Mouse (Mus musculus) left cerebral cortex, postnatal 36 days (tissue): ENCODE measurements around the gene Hist1h4f. TPM values are rescaled to one million over a fixed set of nuclear protein-coding genes. Genes with fewer than 3 reads are reported as not detected.

Experiments
- DNase-seq, 2 experiments: peaks; one replicate each; pipeline ENCODE4 v3.0.0; 2021 to 2022; ENCODE audit warnings: low spot score in 2 of 2, mixed read lengths in 1 of 2
- intact Hi-C: fragments of 180-260 bp; cut with DNase I; formaldehyde crosslinking; loops from one replicate; pipeline ENCODE4 v1.15.1; 2025
- total RNA-seq, 2 experiments: library from RNA; stranded (reverse); gene quantifications; 2 replicates each; pipeline ENCODE4 v1.2.3; 2021

The Hist1h4f gene
- total RNA-seq, 2 experiments from 2014 or later: 173 to 184 TPM

DNA sequence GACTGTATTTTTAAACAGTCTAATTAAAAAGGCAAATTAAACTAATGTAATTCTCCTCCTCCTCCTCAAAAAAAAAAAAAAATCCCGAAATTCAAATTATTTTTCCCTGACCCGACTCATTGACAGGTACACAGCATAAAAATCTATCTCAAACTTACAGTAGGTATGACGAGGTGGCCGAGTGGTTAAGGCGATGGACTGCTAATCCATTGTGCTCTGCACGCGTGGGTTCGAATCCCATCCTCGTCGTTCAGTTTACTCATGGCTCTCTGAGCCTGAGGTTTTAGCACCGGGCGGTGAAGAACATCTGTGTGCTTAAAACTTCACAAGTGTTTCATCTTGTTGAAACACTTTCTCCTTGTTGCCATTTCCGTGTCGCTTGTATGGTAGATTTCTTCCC, 29.7 kb downstream of the Hist1h4f start:
- peak; percentile 72 to 79 for DNase-seq
- intact Hi-C loops: no loop called here

DNA sequence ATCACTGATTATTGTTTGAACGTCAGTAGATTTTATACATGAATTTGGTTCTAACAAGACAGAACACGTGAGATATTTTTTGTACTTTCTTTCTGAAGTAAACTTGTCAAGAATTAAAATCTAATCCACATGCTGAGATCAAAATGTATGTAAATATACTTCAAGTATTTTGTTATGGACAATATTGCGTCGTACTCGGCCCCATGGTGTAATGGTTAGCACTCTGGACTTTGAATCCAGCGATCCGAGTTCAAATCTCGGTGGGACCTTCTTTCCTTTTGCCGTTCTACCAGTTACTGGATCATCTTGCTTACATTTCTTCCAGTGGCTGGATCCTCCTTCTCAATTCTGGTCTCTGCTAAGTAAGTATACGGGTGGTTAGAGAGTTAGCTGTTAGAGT, 32.0 kb downstream of the Hist1h4f start:
- peak; percentile 72 to 85 for DNase-seq
- intact Hi-C loops: loop anchor here (2.0 to 5.0 kb wide), 2 partner anchors 83 to 1497 kb away; no protein-coding TSS in a partner anchor

- intact Hi-C loops: loop anchor here (2.0 to 5.0 kb wide), 2 partner anchors 82 to 1497 kb away; no protein-coding TSS in a partner anchor
- peak; percentile 72 to 78 for DNase-seq
Measured at GRCm38 (mm10) chr13:23518885-23519284, 32.6 kb downstream of the Hist1h4f start.

- no peak for DNase-seq
- intact Hi-C loops: loop anchor here (2.0 to 5.0 kb wide), 2 partner anchors 81 to 1496 kb away; no protein-coding TSS in a partner anchor
Measured at GRCm38 (mm10) chr13:23518295-23518603, 33.2 kb downstream of the Hist1h4f start.

DNA sequence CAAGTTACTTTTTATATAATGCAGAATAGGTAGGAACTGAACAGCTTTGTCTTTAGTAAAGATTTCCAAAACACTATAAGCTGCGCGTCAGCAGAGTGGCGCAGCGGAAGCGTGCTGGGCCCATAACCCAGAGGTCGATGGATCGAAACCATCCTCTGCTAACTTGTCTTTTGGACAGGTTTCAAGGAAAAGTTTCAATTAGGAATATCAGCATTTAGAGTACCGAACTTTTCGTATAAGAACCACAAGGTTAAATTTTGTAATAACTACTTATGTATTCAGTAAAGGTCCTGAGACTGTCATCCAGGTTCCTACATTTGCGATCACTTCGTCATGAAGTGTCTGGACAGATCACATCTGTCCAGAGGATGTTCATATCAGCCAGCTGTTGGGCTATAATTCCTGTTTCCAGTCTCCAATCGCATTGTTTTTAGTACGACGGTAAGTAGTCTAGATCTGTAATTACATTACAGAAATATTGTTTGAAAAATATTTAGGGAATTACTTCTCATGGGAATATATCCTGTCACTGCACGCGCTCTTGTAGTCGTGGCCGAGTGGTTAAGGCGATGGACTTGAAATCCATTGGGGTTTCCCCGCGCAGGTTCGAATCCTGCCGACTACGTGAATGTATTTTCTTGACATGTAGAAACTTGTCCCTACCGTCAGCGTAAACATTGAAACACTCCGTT, 33.7 kb downstream of the Hist1h4f start:
- DNase-seq: peak; percentile 89 to 90
- intact Hi-C loops: loop anchor here (2.0 to 5.0 kb wide), 2 partner anchors 81 to 1495 kb away; no protein-coding TSS in a partner anchor

DNA sequence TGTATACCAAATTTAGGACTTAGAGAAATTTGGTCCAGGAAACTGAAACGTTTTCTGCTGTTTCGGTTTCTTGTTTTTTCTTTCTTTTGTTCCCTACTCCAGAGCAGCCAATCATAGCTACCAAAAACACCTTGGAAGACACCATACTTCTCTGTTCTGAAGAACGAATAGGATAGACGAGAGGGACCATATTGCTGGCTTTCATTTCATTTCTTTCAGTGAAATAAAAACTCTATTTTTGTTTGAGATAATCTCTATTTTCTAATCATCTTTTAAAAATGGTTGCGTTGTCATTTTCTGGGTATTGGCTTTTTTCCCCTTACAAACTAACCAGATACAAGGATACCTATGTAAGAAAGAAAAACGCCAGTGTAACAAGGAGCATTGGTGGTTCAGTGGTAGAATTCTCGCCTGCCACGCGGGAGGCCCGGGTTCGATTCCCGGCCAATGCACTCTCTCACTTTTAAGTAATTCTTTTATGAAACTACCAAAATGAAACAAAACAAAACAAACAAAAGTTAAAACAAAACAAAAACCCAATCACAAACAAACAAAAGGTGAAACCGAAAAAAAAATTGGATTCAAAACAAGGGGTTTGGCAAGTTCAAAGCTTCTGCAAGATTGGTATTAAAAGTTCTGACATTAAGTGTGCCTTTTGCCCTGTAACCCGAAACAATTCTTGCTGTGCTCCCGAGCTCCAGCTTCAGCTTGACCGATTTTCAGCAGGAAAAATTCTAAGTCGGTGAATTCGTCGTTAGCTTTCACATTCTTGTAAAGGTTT, 34.4 kb downstream of the Hist1h4f start:
- intact Hi-C loops: loop anchor here (5.0 kb wide), 1 partner anchor 1495 kb away; no protein-coding TSS in a partner anchor
- peak; percentile 70 to 76 for DNase-seq

GRCm38 (mm10) chr13:23515826-23516620, 35.4 kb downstream of the Hist1h4f start:
- intact Hi-C loops: loop anchor here (5.0 kb wide), 1 partner anchor 1494 kb away; no protein-coding TSS in a partner anchor
- DNase-seq: no peak

DNA sequence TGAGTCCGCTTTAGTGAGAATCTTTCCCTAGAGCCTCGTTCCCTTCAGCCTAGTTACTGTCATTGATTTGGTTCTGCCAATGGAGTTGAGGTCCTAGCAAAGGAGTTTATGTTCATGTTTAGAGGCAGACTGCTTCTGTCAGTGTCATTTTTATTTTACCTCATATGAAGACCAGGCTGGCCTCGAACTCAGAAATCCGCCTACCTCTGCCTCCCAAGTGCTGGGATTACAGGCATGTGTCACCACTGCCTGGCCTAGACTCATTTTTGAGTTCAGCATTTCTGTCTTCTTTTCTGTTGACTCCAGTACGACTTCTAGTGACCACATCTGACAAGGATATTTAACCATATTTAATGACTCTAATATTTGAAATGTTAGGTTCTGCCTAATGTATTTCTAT, 36.2 kb downstream of the Hist1h4f start:
- no peak for DNase-seq
- intact Hi-C loops: loop anchor here (5.0 kb wide), 1 partner anchor 1493 kb away; no protein-coding TSS in a partner anchor

DNA sequence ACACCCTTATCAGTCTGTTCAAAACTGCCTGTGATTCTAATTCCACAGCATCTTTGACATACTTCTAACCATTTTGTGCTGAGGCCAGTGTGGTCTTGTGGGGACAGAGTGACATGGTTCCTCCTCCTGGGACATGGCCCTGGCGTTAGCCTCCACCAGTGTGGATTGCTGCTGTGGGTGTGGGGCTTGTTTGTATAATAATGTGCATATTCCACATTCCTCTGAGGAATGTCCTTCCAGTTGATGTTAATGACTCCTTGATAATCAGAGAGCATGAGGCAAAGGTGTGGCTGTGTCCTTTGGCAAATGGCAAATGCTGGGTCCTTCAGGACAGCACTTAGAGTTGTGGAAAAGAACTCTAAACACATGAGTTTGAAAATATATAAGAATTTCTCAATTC, 37.9 kb downstream of the Hist1h4f start:
- no peak for DNase-seq
- intact Hi-C loops: no loop called here

DNA sequence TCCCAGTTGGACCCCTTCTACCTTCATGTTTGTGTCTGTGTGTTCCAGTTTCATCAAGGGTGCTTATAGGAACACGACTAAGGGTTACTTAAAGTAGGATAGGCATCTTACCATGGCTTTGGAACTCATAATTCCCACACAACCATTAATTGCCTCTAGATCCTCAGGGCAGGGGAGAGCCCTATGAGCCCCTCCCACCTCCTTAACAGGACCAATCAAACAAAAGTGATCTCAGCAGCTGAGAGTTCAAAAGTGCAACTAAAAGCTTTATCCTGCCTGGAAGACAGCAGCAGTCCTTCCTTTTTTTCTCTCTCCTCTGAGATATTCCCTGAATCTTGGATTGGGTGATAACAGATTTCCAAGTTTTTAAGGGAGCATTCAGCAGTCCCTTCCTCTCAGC, 41.3 kb downstream of the Hist1h4f start:
- intact Hi-C loops: no loop called here
- no peak for DNase-seq

- intact Hi-C loops: no loop called here
- DNase-seq: no peak
Measured at GRCm38 (mm10) chr13:23506819-23507515, 44.5 kb downstream of the Hist1h4f start.

DNA sequence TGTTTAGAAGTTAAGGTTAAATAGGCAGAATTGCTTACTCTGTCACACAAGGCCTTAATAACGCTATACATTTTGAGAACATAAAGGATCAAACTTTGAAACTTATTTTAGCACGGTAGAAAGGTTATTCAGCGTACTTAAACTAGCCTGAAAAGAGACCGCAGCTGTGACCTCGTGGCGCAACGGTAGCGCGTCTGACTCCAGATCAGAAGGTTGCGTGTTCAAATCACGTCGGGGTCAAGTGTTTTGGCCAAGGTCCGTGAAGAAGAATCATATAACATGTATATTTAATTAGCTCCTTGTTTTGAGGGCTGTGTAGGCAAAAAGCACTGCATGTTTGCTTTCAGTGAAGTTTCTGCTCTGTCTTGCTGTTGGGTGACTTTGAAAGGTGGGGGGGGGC, 45.1 kb downstream of the Hist1h4f start:
- intact Hi-C loops: no loop called here
- DNase-seq: no peak

DNA sequence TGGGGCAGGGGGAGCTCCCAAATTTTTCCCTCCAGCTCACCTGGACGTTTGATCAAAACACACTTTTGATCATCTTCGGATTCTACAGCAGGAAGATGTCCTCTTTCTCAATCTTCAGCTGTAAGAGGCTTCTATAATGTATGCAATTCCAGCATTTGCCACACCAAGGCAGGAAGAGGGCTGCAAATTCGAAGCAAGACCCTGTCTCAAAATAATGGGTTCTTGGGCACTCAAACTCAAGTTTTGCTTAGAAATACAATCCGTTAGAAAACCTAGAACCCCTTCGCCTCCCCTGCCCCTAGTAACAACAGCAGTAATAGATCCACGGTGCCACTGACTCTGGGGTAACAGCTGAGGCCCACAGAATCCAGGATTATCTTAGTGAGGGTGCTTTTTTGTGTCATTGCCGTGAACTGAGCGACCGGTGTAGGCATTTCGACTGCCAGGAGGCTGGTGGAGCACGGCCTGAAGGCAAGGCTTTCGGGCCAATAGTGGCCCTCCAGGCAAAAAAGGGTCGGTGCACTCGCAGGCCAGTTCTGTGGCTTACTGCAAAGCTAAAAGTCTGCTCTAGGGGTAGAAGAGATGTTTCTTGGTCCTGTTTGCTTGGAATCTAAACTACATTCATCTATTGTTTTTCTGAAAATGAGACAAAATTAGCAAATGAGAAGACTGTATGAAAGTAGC, 45.6 kb downstream of the Hist1h4f start:
- no peak for DNase-seq
- intact Hi-C loops: no loop called here

- peak in 1 of 2 experiments; percentile 41 for DNase-seq
- intact Hi-C loops: loop anchor here (5.0 kb wide), 1 partner anchor 41 kb away; no protein-coding TSS in a partner anchor
Measured at GRCm38 (mm10) chr13:23503797-23504196, 47.7 kb downstream of the Hist1h4f start.

DNA sequence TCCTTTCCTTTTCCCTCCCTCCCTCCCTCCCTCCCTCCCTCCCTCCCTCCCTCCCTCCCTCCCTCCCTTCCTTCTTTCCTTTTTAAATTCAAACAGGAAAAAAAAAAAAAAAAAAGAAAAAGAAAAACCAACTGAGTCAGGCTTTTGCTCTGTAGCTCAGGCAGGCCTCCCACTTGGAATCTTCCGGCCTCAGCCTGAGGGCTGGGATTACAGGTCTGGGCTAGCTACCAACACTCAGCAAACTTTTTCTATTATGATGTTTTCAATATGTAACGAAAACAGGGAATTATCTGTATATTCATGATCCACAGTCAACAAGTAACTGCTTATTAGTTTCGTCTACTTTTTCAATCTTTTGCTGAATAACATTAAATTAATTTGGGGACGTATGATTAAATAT, 48.5 kb downstream of the Hist1h4f start:
- DNase-seq: no peak
- intact Hi-C loops: loop anchor here (5.0 kb wide), 1 partner anchor 41 kb away; no protein-coding TSS in a partner anchor

DNA sequence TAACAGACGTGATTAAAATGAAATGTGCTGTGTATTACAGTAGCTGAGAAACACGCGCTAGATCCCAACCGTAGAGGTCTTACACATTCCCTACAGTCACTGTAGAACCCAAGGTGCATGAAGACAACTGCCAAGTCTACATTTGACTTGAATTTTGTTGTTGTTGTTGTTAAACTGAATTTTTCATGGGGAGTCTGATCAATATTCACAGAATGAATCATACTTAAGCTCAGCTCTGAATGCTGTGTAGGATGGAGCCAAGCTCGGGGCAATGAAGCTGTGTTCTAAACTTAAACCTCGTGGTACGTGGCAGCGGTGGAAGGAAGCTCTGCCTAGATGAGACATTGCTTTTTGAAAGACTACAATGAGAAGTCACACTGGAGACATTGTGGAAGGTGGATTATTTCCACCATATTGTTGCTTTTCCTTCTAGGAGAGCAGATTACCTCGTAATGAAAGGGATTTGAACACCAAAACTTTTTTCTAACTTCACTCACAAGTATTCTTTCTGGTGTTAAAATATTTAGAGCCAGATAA, 49.3 kb downstream of the Hist1h4f start:
- no peak for DNase-seq
- intact Hi-C loops: loop anchor here (5.0 kb wide), 1 partner anchor 40 kb away; no protein-coding TSS in a partner anchor

GRCm38 (mm10) chr13:23501511-23501910, 49.9 kb downstream of the Hist1h4f start:
- no peak for DNase-seq
- intact Hi-C loops: loop anchor here (5.0 kb wide), 1 partner anchor 39 kb away; no protein-coding TSS in a partner anchor
